In genomic region chr6:77603914-77604313, GRCm38 (mm10) we compare ENCODE assay signal across 14 mouse cellular contexts.
DNase-seq lines count a peak whose midpoint lies in the region; ATAC-seq and TF ChIP-seq lines count a peak whose summit lies in the region.
"Had no signal": no experiment of that assay in that cellular context is flagged by ENCODE, and none has a peak within 500 bp of the region (broad histone marks: within the 10 kb centered on the region; RNA-seq: fewer than 3 reads in every experiment).

No protein-coding gene starts in this region.

- H3K27ac ChIP-seq in embryonic facial prominence, embryonic 10.5 days (replicated peaks): no peak overlapping the region
- H3K27ac ChIP-seq: gastrocnemius, adult 2 months; midbrain, embryonic 13.5 days had no signal

- peak; percentile 36 for ATAC-seq in frontal cortex, adult (ENCODE audit: low TSS enrichment)
- ATAC-seq in inflammation-experienced regulatory T-cells, adult 6 months: no peak
- ATAC-seq: midbrain, embryonic 13.5 days had no signal

- TF ChIP-seq POLR2A in brain, embryonic 14.5 days (IDR thresholded peaks at IDR 0.05; ENCODE audit: borderline replicate concordance, extremely low read depth, insufficient read depth, insufficient read length, poor library complexity, severe bottlenecking): no peak

- H3K27me3 ChIP-seq in embryonic facial prominence, embryonic 10.5 days (replicated peaks; ENCODE audit: low read depth, poor library complexity, severe bottlenecking): no peaks in the 10 kb centered on the region
- H3K27me3 ChIP-seq: midbrain, embryonic 13.5 days had no signal

- no peak overlapping the region for H3K4me3 ChIP-seq in embryonic facial prominence, embryonic 10.5 days
- H3K4me3 ChIP-seq: gastrocnemius, adult 2 months; midbrain, embryonic 13.5 days had no signal

- 41% methylated on average over 1 of the region's 1 CpGs for WGBS in embryonic facial prominence, embryonic 10.5 days

- H3K9me3 ChIP-seq in embryonic facial prominence, embryonic 10.5 days: no peaks in the 10 kb centered on the region
- H3K9me3 ChIP-seq: midbrain, embryonic 13.5 days had no signal

- DNase-seq in frontal cortex, postnatal 25 days (ENCODE audit: low spot score in 2 of 2): no peak
- peak; percentile 73 for DNase-seq in brain, embryonic 14.5 days (ENCODE audit: low read depth)
- DNase-seq in fat pad, adult 2 months (ENCODE audit: extremely low read depth, low read depth, low spot score): peak; percentile 16
- DNase-seq in kidney, postnatal 14 days: peak; percentile 48
- DNase-seq in embryonic facial prominence, embryonic 10.5 days (ENCODE audit: low spot score): no peak
- no peak for DNase-seq in thymus, adult 18-20 months
- DNase-seq: adrenal gland, postnatal 10 days; gastrocnemius, adult 2 months; liver; lung, postnatal 10 days; thymus, postnatal 25 days had no signal

- H3K4me1 ChIP-seq in embryonic facial prominence, embryonic 10.5 days: no peaks in the 10 kb centered on the region
- H3K4me1 ChIP-seq: midbrain, embryonic 13.5 days had no signal

- no peak for TF ChIP-seq CTCF in brain, embryonic 14.5 days (IDR thresholded peaks at IDR 0.05; ENCODE audit: borderline replicate concordance, extremely low read depth, insufficient read depth, insufficient read length)

- no peaks in the 10 kb centered on the region for H3K36me3 ChIP-seq in embryonic facial prominence, embryonic 10.5 days (replicated peaks)

Comparison
In these comparisons a context has a peak if more than half of its experiments do, and no peak if none do; other contexts are left out.
1. DNase-seq: peak in brain, embryonic 14.5 days (single experiment), fat pad, adult 2 months (single experiment) and kidney, postnatal 14 days (single experiment); none in frontal cortex, postnatal 25 days (0 of 2), embryonic facial prominence, embryonic 10.5 days (single experiment) and thymus, adult 18-20 months (0 of 2).